Mouse (Mus musculus) frontal cortex, postnatal 14 days (tissue): ENCODE measurements at regions not wholly inside any gene's neighbourhood (a gene's known extent, or its start where the extent isn't known, plus 50 kb on each side); places are given as distances from the start of the nearest gene placed in this dataset.
"Not testable (repeated sequence)": the region's sequence is repeated elsewhere in the genome, so short reads cannot be mapped to it uniquely, and the experiment has no call there.

Experiments used
- DNase-seq, 2 experiments: peaks; one replicate each; pipeline ENCODE4 v3.0.0; 2022; ENCODE audit warnings: low spot score in 2 of 2

GRCm38 (mm10) chr3:157371509-157371908, 162.5 kb upstream of the Zranb2 start:
- DNase-seq, result no peak

- DNase-seq, result no peak
These were observed 160.6 kb upstream of the Zranb2 start for GRCm38 (mm10) chr3:157373333-157373732.

GRCm38 (mm10) chr3:157374178-157374577, 159.8 kb upstream of the Zranb2 start:
- no peak for DNase-seq

- DNase-seq, result no peak
These were observed 156.4 kb upstream of the Zranb2 start for GRCm38 (mm10) chr3:157377531-157377930.

- no peak for DNase-seq
These were observed 155.8 kb upstream of the Zranb2 start for GRCm38 (mm10) chr3:157378127-157378526.

- no peak for DNase-seq
These were observed 142.1 kb upstream of the Zranb2 start for GRCm38 (mm10) chr3:157391835-157392234.

- no peak for DNase-seq
These were observed 140.1 kb upstream of the Zranb2 start for GRCm38 (mm10) chr3:157393903-157394302.

- DNase-seq, result no peak
These were observed 134.1 kb upstream of the Zranb2 start for GRCm38 (mm10) chr3:157399909-157400308.

GRCm38 (mm10) chr3:157404054-157404453, 129.9 kb upstream of the Zranb2 start:
- DNase-seq, result no peak

- not testable (repeated sequence) for DNase-seq
These were observed 110.5 kb upstream of the Zranb2 start for GRCm38 (mm10) chr3:157423447-157423846.

GRCm38 (mm10) chr3:157426720-157427119, 107.2 kb upstream of the Zranb2 start:
- DNase-seq, result no peak

- DNase-seq, result peak; percentile 10 to 48
These were observed 84.2 kb upstream of the Zranb2 start for GRCm38 (mm10) chr3:157449794-157450193.

GRCm38 (mm10) chr3:157471600-157471999, 62.4 kb upstream of the Zranb2 start:
- no peak for DNase-seq

- DNase-seq, result no peak
These were observed 61.3 kb upstream of the Zranb2 start for GRCm38 (mm10) chr3:157472674-157473073.

- DNase-seq, result no peak
These were observed 56.2 kb upstream of the Zranb2 start for GRCm38 (mm10) chr3:157477731-157478130.
